In genomic region chr7:70358020-70358847, GRCm38 (mm10) we compare ENCODE assay signal across 7 mouse cellular contexts. TPM values are rescaled to one million over a fixed set of nuclear protein-coding genes. Genes with fewer than 3 reads are reported as not detected.
DNase-seq lines count a peak whose midpoint lies in the region; ATAC-seq and TF ChIP-seq lines count a peak whose summit lies in the region.

No protein-coding gene starts in this region.

- no peaks in the 10 kb centered on the region for H3K27me3 ChIP-seq in embryonic facial prominence, embryonic 12.5 days
- H3K27me3 ChIP-seq in hindbrain, embryonic 16.5 days (replicated peaks; ENCODE audit: control insufficient read depth, insufficient read depth, low read length), result no peaks in the 10 kb centered on the region
- peaks cover 58% of the 10 kb centered on the region for H3K27me3 ChIP-seq in liver, embryonic 14.5 days (ENCODE audit: control insufficient read depth, insufficient read depth, low read length)

- peak overlapping the region; percentile 99 for H3K9ac ChIP-seq in embryonic facial prominence, embryonic 12.5 days
- peak overlapping the region; percentile 94 for H3K9ac ChIP-seq in hindbrain, embryonic 16.5 days (ENCODE audit: low read depth, low read length)
- H3K9ac ChIP-seq in liver, embryonic 14.5 days (replicated peaks), result peak overlapping the region; percentile 54

- no peak for TF ChIP-seq EP300 in liver, embryonic 14.5 days (IDR thresholded peaks at IDR 0.05; ENCODE audit: low read depth)

- WGBS in embryonic facial prominence, embryonic 12.5 days, result 4% methylated on average over 33 of the region's 33 CpGs
- 2% methylated on average over 33 of the region's 33 CpGs for WGBS in hindbrain, embryonic 16.5 days
- WGBS in liver, embryonic 14.5 days (ENCODE audit: insufficient replicate concordance), result 6% methylated on average over 33 of the region's 33 CpGs

- peak overlapping the region; percentile 79 for H3K4me2 ChIP-seq in embryonic facial prominence, embryonic 12.5 days (replicated peaks)
- peak overlapping the region; percentile 90 for H3K4me2 ChIP-seq in hindbrain, embryonic 16.5 days (ENCODE audit: low read length)
- H3K4me2 ChIP-seq in liver, embryonic 14.5 days (ENCODE audit: low read depth), result peak overlapping the region; percentile 50

- peak; percentile 51 for DNase-seq in ovary, postnatal 10 days (ENCODE audit: low spot score)
- no peak for DNase-seq in ovary, postnatal 36 days (ENCODE audit: low spot score)
- DNase-seq in liver, embryonic 14.5 days (ENCODE audit: low read depth in 3 of 3, low spot score in 3 of 3), result no peak
- no peak for DNase-seq in frontal cortex, postnatal 25 days (ENCODE audit: low spot score in 2 of 2)
- DNase-seq in left cerebral cortex, postnatal 25 days (ENCODE audit: low spot score in 2 of 2), result no peak

- intact Hi-C loops in left cerebral cortex, postnatal 25 days (cut with DNase I), result no loop called here

- no peaks in the 10 kb centered on the region for H3K9me3 ChIP-seq in embryonic facial prominence, embryonic 12.5 days
- no peaks in the 10 kb centered on the region for H3K9me3 ChIP-seq in hindbrain, embryonic 16.5 days (ENCODE audit: control insufficient read depth, low read length)
- H3K9me3 ChIP-seq in liver, embryonic 14.5 days (ENCODE audit: control insufficient read depth, low read length), result no peaks in the 10 kb centered on the region

- H3K4me3 ChIP-seq in embryonic facial prominence, embryonic 12.5 days, result peak overlapping the region; percentile 82
- peak overlapping the region; percentile 77 for H3K4me3 ChIP-seq in hindbrain, embryonic 16.5 days (ENCODE audit: low read length)
- H3K4me3 ChIP-seq in liver, embryonic 14.5 days (ENCODE audit: insufficient read depth in 1 of 2, low read depth in 2 of 2, low read length in 2 of 2), result peak overlapping the region; percentile 54 to 67

- peaks cover 9% of the 10 kb centered on the region; the same call in 1 of the 2 replicates for H3K4me1 ChIP-seq in embryonic facial prominence, embryonic 12.5 days
- H3K4me1 ChIP-seq in hindbrain, embryonic 16.5 days (ENCODE audit: control insufficient read depth, insufficient read depth, low read depth, low read length), result no peaks in the 10 kb centered on the region; the same call in 1 of the 2 replicates
- H3K4me1 ChIP-seq in liver, embryonic 14.5 days (replicated peaks; ENCODE audit: control insufficient read depth in 2 of 2, insufficient read depth in 2 of 2, low read length in 1 of 2), result no peaks in the 10 kb centered on the region

- no peak for TF ChIP-seq CTCF in liver, embryonic 14.5 days (IDR thresholded peaks at IDR 0.05; ENCODE audit: low read depth)

- peaks cover 15% of the 10 kb centered on the region for H3K36me3 ChIP-seq in embryonic facial prominence, embryonic 12.5 days
- no peaks in the 10 kb centered on the region for H3K36me3 ChIP-seq in hindbrain, embryonic 16.5 days (ENCODE audit: control insufficient read depth, insufficient read depth, low read length)
- H3K36me3 ChIP-seq in liver, embryonic 14.5 days (replicated peaks; ENCODE audit: control insufficient read depth, insufficient read depth, low read depth), result no peaks in the 10 kb centered on the region

- ATAC-seq in embryonic facial prominence, embryonic 12.5 days (ENCODE audit: insufficient number of reproducible peaks, insufficient read depth, low FRiP score, low TSS enrichment), result no peak
- no peak for ATAC-seq in hindbrain, embryonic 16.5 days
- ATAC-seq in liver, embryonic 14.5 days (ENCODE audit: insufficient read depth), result no peak

- peak overlapping the region; percentile 100 for H3K27ac ChIP-seq in embryonic facial prominence, embryonic 12.5 days
- peak overlapping the region; percentile 96 for H3K27ac ChIP-seq in hindbrain, embryonic 16.5 days (ENCODE audit: low read depth, low read length)
- no peak overlapping the region for H3K27ac ChIP-seq in liver, embryonic 14.5 days

RNA-seq across cellular contexts. Expression of gene Nr2f2, which starts 8.3 kb away (rescaled TPM):
- 96.9 and 99.0 TPM in 2 replicates for polyA plus RNA-seq in embryonic facial prominence, embryonic 12.5 days (2016; fragmentation: Nextera tagmentation; extraction: Ambion mirVana)
- 63.1 and 68.9 TPM in 2 replicates for polyA plus RNA-seq in hindbrain, embryonic 16.5 days (2015; fragmentation: Nextera tagmentation; extraction: Ambion mirVana)
- 10.1 and 12.0 TPM in 2 replicates for polyA plus RNA-seq in liver, embryonic 14.5 days (2012; rRNA removed)
- 6.3 and 8.5 TPM in 2 replicates for polyA plus RNA-seq in liver, embryonic 14.5 days (2014; fragmentation: Nextera tagmentation; extraction: Ambion mirVana)
- total RNA-seq in left cerebral cortex, postnatal 25 days (2021), result 10 to 100 TPM; 34.2 to 38.4 TPM
